Mouse (Mus musculus) kidney, adult 2 months (tissue): ENCODE data around the gene Stx5a. TPM values are rescaled to one million over a fixed set of nuclear protein-coding genes. Genes with fewer than 3 reads are reported as not detected.

Experiments
- DNase-seq: peaks from one replicate; pipeline ENCODE4 v3.0.0; 2021
- H3K27ac ChIP-seq: fragments of 200-500 bp; 2 replicates; pipeline ENCODE4 v1.5.1; 2012; ENCODE audit warnings: low read depth, low read length, control low read depth, inconsistent platforms; ENCODE audit not compliant: insufficient read depth
- H3K27me3 ChIP-seq: fragments of 200-500 bp; replicated peaks from 2 replicates; pipeline ENCODE4 v1.6.1; 2012; ENCODE audit warnings: mild to moderate bottlenecking, moderate library complexity, low read length, inconsistent platforms; ENCODE audit not compliant: control insufficient read depth, insufficient read depth
- H3K36me3 ChIP-seq: fragments of 200-500 bp; 2 replicates; pipeline ENCODE4 v1.6.1; 2012; ENCODE audit warnings: mild to moderate bottlenecking, moderate library complexity, low read length, inconsistent platforms; ENCODE audit not compliant: control insufficient read depth, insufficient read depth
- H3K4me1 ChIP-seq: fragments of 200-500 bp; 2 replicates; pipeline ENCODE4 v1.6.1; 2011; ENCODE audit warnings: low read length; ENCODE audit not compliant: control insufficient read depth, insufficient read depth
- H3K4me3 ChIP-seq: fragments of 200-500 bp; 2 replicates; pipeline ENCODE4 v1.5.1; 2011; ENCODE audit warnings: mild to moderate bottlenecking, low read depth, low read length, control low read depth; ENCODE audit not compliant: insufficient read depth
- CTCF ChIP-seq: fragments of 200-500 bp; conservative IDR thresholded peaks from 2 replicates; pipeline ENCODE4 v1.5.1; 2011; ENCODE audit warnings: low read depth, mild to moderate bottlenecking, control low read depth, low read length, moderate library complexity, mixed read lengths; ENCODE audit not compliant: insufficient read depth, insufficient read length
- POLR2A ChIP-seq: fragments of 200-500 bp; IDR thresholded peaks from one replicate; pipeline ENCODE4 v1.6.1; 2011; ENCODE audit warnings: low read depth, low read length, control low read depth
- WGBS: fragments of 180-500 bp; shearing (Covaris S2); methylation state at CpG from one replicate; pipeline ENCODE4 v1.1.7; 2018; 5-methylcytosine and 5-hydroxymethylcytosine counted together
- polyA plus RNA-seq: library from polyadenylated mRNA; depleted of rRNA; stranded (reverse); fragments of >200 nt; gene quantifications from 2 replicates; pipeline ENCODE4 v1.2.3, GENCODE M21; 2012

The Stx5a gene
- polyA plus RNA-seq, 1 experiment, result 51.4 TPM

DNA sequence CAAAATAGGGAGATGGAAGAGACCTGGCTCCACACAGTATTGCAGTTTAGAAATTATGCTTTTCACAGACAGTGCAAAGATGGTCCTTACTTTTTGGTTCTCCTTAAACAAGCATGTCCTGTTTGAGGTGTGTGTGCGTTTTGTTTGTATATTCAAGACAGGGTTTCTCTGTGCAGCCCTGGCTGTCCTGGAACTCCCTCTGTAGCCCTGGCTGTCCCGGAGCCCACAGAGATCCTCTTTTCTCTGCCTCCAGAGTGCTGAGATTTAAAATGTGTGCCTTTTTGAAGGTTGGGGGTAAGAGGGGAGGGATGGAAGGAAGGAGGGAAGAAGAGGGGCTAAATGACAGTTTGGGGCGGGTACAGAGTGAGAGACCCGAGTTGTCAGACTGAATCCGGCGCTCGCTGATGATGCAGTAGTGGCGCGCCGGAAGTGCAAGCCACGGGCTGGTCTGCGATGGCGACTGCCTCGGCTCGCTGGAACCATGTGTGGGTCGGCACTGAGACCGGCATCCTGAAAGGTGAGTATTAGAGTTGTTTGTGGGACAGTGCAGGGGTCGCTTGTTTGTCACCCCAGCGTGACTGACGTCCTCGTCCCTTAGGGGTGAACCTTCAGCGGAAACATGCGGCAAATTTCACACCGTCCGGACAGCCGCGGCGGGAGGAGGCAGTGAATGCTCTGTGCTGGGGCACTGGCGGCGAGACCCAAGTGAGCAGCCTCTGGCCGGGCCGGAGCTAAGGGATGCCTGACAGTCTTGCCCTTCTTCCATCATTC is 5.6 kb upstream of the Stx5a start, which contains the start of gene Wdr74:
Gene Wdr74, plus strand, starts transcription at position 439 of the 771 bp plus-strand sequence.
- WGBS, result under 1% methylated on average over 32 of the region's 32 CpGs
- peak; percentile 96 for DNase-seq
- Histone ChIP-seq H3K4me1 (peaks cover 4% of the 10 kb centered on the region; the same call in 1 of the 2 replicates), H3K4me3 (peak within 1 kb of the TSS; percentile 94), H3K27me3 (no peaks in the 10 kb centered on the region), H3K36me3 (no peaks in the 10 kb centered on the region), H3K27ac (peak within 1 kb of the TSS; percentile 70)
- TF ChIP-seq POLR2A (peak; percentile 72), CTCF (no peak)

DNA sequence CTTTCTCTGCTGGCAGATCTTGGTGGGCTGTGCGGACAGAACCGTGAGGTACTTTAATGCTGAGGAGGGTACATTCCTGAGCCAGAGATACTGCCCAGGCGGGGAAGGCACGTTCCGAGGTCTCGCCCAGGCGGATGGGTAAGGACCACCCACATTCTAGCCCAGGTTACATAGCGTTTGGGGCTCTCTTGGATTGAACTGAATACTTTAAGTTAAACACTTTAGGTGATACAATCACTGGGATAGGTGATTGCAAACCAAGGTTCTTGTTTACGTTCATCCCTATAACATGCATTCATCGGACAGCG is 5.1 kb upstream of the Stx5a start:
- Histone ChIP-seq H3K27ac (no peak overlapping the region), H3K36me3 (no peaks in the 10 kb centered on the region), H3K4me3 (peak overlapping the region; percentile 94), H3K4me1 (peaks cover 7% of the 10 kb centered on the region; the same call in 1 of the 2 replicates), H3K27me3 (no peaks in the 10 kb centered on the region)
- no peak for DNase-seq
- TF ChIP-seq POLR2A, result no peak
- WGBS, result 2% methylated on average over 11 of the region's 11 CpGs

DNA sequence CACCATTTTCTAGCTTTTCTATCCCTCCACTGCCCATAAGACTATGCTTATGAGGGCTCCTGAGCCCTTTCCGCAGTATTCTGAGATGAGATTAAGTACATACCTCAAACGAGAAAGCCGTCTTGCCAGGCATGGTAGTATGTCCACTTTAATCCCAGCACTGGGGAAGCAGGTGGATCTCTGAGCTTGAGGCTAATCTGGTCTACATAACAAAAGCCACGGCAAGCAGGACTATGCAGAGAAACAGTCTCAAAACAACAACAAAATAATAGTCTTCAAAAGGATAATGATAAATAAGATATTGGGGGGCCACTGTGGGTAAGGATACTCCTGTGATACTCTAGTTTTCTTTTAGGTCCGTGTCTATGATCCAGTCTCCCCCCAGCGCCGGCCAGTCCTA is 2.3 kb upstream of the Stx5a start:
- DNase-seq, result no peak
- Histone ChIP-seq H3K4me1 (peaks cover 14% of the 10 kb centered on the region; the same call in 1 of the 2 replicates), H3K36me3 (peaks cover 1% of the 10 kb centered on the region; the same call in 1 of the 2 replicates), H3K4me3 (no peak overlapping the region), H3K27me3 (no peaks in the 10 kb centered on the region), H3K27ac (no peak overlapping the region)
- TF ChIP-seq CTCF (no peak), POLR2A (no peak)
- 89% methylated on average over 7 of the region's 7 CpGs for WGBS

DNA sequence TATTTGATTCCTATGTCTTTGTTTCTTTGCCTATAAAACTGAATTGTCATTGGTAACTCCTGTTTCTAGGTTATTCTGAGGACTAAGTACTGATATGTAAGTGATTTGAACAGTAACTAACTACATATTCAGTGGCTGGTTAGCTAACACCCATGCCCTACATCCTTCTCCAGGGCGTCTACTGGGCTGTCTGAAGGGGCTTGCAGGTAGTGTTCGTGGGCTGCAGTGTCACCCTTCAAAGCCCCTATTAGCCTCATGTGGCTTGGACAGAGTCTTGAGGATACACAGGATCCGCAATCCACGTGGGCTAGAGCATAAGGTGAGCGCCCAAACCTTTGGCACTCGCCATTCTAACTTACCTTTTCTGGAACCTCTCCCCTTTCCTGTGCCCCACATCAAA is 1.6 kb upstream of the Stx5a start:
- Histone ChIP-seq H3K4me3 (no peak overlapping the region), H3K27ac (no peak overlapping the region), H3K27me3 (no peaks in the 10 kb centered on the region), H3K36me3 (peaks cover 1% of the 10 kb centered on the region; the same call in 1 of the 2 replicates), H3K4me1 (peaks cover 14% of the 10 kb centered on the region; the same call in 1 of the 2 replicates)
- TF ChIP-seq POLR2A, result no peak
- TF ChIP-seq CTCF, result no peak
- DNase-seq, result no peak
- 93% methylated on average over 6 of the region's 6 CpGs for WGBS

DNA sequence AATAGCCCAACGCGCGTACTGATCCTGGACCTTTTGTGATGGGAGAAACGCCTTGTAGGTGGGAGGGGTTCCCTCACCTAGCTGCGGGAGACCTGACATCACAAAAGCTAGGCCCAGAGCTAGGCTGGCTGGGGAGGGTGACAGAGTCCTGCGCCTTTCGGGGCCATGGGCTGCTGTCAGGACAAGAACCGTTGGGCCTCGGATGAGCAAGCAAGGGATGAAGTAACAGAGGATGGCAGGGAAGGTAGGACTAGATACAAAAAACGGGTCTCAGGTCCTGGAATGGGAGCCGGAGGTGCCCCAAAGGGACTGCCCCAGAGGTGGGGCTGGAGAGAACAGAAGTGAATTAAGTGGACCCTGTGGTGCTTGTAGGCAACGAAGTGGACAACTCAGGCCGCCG is 610 bp upstream of the Stx5a start, which contains the start of gene 1700092M07Rik:
Gene 1700092M07Rik, plus strand, starts transcription at position 116 of the 400 bp plus-strand sequence.
- H3K27me3 ChIP-seq, result no peaks in the 10 kb centered on the region
- WGBS, result 46% methylated on average over 14 of the region's 14 CpGs
- H3K4me1 ChIP-seq, result peaks cover 14% of the 10 kb centered on the region; the same call in 1 of the 2 replicates
- H3K4me3 ChIP-seq, result peak within 1 kb of the TSS; percentile 59
- H3K36me3 ChIP-seq, result peaks cover 1% of the 10 kb centered on the region; the same call in 1 of the 2 replicates
- H3K27ac ChIP-seq, result peak within 1 kb of the TSS; percentile 90
- no peak for TF ChIP-seq POLR2A
- no peak for TF ChIP-seq CTCF
- no peak for DNase-seq

DNA sequence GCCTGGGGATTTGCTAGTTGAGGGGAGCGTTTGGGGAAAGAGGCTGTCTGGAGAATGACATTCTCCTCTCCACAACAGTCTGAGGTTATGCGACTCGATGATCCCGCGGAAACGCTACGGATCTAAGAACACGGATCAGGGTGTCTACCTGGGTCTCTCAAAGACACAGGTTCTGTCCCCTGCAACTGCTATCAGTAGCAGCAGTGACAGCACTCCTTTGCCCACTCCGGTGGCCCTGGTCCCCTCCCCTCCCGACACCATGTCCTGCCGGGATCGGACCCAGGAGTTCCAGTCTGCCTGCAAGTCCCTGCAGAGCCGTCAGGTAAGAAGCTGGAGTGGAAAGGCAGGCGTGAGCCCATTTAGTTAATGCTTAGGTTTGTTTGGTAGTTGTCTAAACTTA is 963 bp downstream of the Stx5a start:
- no peak for TF ChIP-seq CTCF
- H3K27ac ChIP-seq, result peak overlapping the region; percentile 56
- DNase-seq, result no peak
- H3K4me3 ChIP-seq, result peak overlapping the region; percentile 75
- peaks cover 1% of the 10 kb centered on the region; the same call in 1 of the 2 replicates for H3K36me3 ChIP-seq
- H3K27me3 ChIP-seq, result no peaks in the 10 kb centered on the region
- peaks cover 14% of the 10 kb centered on the region; the same call in 1 of the 2 replicates for H3K4me1 ChIP-seq
- WGBS, result 4% methylated on average over 14 of the region's 14 CpGs

DNA sequence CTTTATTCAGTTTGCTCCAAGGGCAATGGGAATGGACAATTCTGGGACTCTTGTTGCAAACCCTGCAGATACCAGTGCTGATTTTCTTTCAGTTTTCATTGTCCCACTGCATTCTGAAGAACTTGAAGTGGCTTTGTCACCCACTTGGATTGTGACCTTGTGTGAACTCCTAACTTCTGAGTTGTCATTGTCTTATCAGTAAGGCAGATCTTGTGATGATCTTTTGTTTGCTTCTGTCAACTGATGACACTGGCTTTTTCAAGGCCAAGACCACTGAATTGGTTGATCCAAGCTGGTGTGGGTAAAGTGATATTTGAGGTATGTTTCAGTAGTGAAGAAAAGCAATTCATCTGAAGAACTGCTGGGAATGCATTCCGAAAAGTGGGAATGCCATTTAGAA is 4.2 kb downstream of the Stx5a start:
- no peak overlapping the region for H3K4me3 ChIP-seq
- DNase-seq, result no peak
- H3K27ac ChIP-seq, result no peak overlapping the region
- 91% methylated on average over 1 of the region's 1 CpGs for WGBS
- H3K27me3 ChIP-seq, result no peaks in the 10 kb centered on the region
- TF ChIP-seq POLR2A (no peak), CTCF (no peak)
- H3K36me3 ChIP-seq, result peaks cover 4% of the 10 kb centered on the region
- H3K4me1 ChIP-seq, result peaks cover 12% of the 10 kb centered on the region; the same call in 1 of the 2 replicates
